Mouse (Mus musculus): ENCODE data around the gene Zmynd11.

Gene Zmynd11

GRCm38 (mm10) chr13:9713462-9714134 is 51.5 kb downstream of the Zmynd11 start:
- no peak for DNase-seq (ENCODE audit: low read depth, low spot score)

- DNase-seq (ENCODE audit: low read depth, low spot score) = no peak
Observed at GRCm38 (mm10) chr13:9712971-9713370, 52.2 kb downstream of the Zmynd11 start.

GRCm38 (mm10) chr13:9712409-9712808 is 52.7 kb downstream of the Zmynd11 start:
- DNase-seq (ENCODE audit: low read depth, low spot score) = no peak

- DNase-seq (ENCODE audit: low read depth, low spot score) = peak; percentile 70
Observed at GRCm38 (mm10) chr13:9708433-9709240, 56.5 kb downstream of the Zmynd11 start.

- DNase-seq (ENCODE audit: low read depth, low spot score) = no peak
Observed at GRCm38 (mm10) chr13:9706720-9707119, 58.4 kb downstream of the Zmynd11 start.

GRCm38 (mm10) chr13:9702615-9703235 is 62.4 kb downstream of the Zmynd11 start:
- no peak for DNase-seq (ENCODE audit: low read depth, low spot score)

- no peak for DNase-seq (ENCODE audit: low read depth, low spot score)
Observed at GRCm38 (mm10) chr13:9697340-9697739, 67.8 kb downstream of the Zmynd11 start.

- DNase-seq (ENCODE audit: low read depth, low spot score) = peak; percentile 14
Observed at GRCm38 (mm10) chr13:9695809-9696208, 69.3 kb downstream of the Zmynd11 start.

GRCm38 (mm10) chr13:9695403-9695802 is 69.7 kb downstream of the Zmynd11 start:
- no peak for DNase-seq (ENCODE audit: low read depth, low spot score)

GRCm38 (mm10) chr13:9694651-9695050 is 70.5 kb downstream of the Zmynd11 start:
- no peak for DNase-seq (ENCODE audit: low read depth, low spot score)

- DNase-seq (ENCODE audit: low read depth, low spot score) = no peak
Observed at GRCm38 (mm10) chr13:9692876-9693275, 72.3 kb downstream of the Zmynd11 start.

- DNase-seq (ENCODE audit: low read depth, low spot score) = no peak
Observed at GRCm38 (mm10) chr13:9689366-9689765, 75.8 kb downstream of the Zmynd11 start.

- DNase-seq (ENCODE audit: low read depth, low spot score) = no peak
Observed at GRCm38 (mm10) chr13:9686765-9687164, 78.4 kb downstream of the Zmynd11 start.

GRCm38 (mm10) chr13:9686261-9686660 is 78.9 kb downstream of the Zmynd11 start:
- DNase-seq (ENCODE audit: low read depth, low spot score) = no peak

GRCm38 (mm10) chr13:9684153-9684923 is 80.8 kb downstream of the Zmynd11 start:
- DNase-seq (ENCODE audit: low read depth, low spot score) = no peak

- no peak for DNase-seq (ENCODE audit: low read depth, low spot score)
Observed at GRCm38 (mm10) chr13:9683280-9683679, 81.8 kb downstream of the Zmynd11 start.

- no peak for DNase-seq (ENCODE audit: low read depth, low spot score)
Observed at GRCm38 (mm10) chr13:9681492-9681891, 83.6 kb downstream of the Zmynd11 start.

- no peak for DNase-seq (ENCODE audit: low read depth, low spot score)
Observed at GRCm38 (mm10) chr13:9674126-9674525, 91.0 kb downstream of the Zmynd11 start.

- no peak for DNase-seq (ENCODE audit: low read depth, low spot score)
Observed at GRCm38 (mm10) chr13:9669246-9669645, 95.9 kb downstream of the Zmynd11 start.

GRCm38 (mm10) chr13:9667954-9668496 is 97.1 kb downstream of the Zmynd11 start:
- no peak for DNase-seq (ENCODE audit: low read depth, low spot score)

GRCm38 (mm10) chr13:9663593-9663992 is 101.5 kb downstream of the Zmynd11 start:
- DNase-seq (ENCODE audit: low read depth, low spot score) = no peak
